Mouse (Mus musculus) lung, embryonic 14.5 days (tissue): ENCODE data around the gene Ano6. TPM values are rescaled to one million over a fixed set of nuclear protein-coding genes. Genes with fewer than 3 reads are reported as not detected.

Experiments
- ATAC-seq: fragments of 200-750 bp; cut with Nextera tagmentation; 2 replicates; pipeline ENCODE4 v1.8.0; 2017; ENCODE audit warnings: mild to moderate bottlenecking, moderate TSS enrichment, moderate library complexity; ENCODE audit not compliant: insufficient read depth
- DNase-seq: peaks from one replicate; pipeline ENCODE4 v3.0.0-alpha.2; 2015
- H3K27ac ChIP-seq: fragments of 300-500 bp; sonication (generic); 2 replicates; pipeline ENCODE4 v1.5.1; 2014; ENCODE audit warnings: low read depth, mild to moderate bottlenecking, moderate library complexity
- H3K27me3 ChIP-seq: fragments of 300-500 bp; sonication (generic); 2 replicates; pipeline ENCODE4 v1.6.1; 2014; ENCODE audit warnings: low read length, control low read depth; ENCODE audit not compliant: insufficient read depth
- H3K36me3 ChIP-seq: fragments of 300-500 bp; sonication (generic); 2 replicates; pipeline ENCODE4 v1.6.1; 2014; ENCODE audit warnings: control low read depth; ENCODE audit not compliant: insufficient read depth
- H3K4me1 ChIP-seq: fragments of 300-500 bp; sonication (generic); 2 replicates; pipeline ENCODE4 v1.6.1; 2014; ENCODE audit warnings: antibody characterized with exemption, control low read depth; ENCODE audit not compliant: insufficient read depth
- H3K4me2 ChIP-seq: fragments of 300-500 bp; sonication (generic); 2 replicates; pipeline ENCODE4 v1.6.1; 2014; ENCODE audit warnings: mild to moderate bottlenecking
- H3K4me3 ChIP-seq: fragments of 300-500 bp; sonication (generic); 2 replicates; pipeline ENCODE4 v1.5.1; 2014; ENCODE audit warnings: low read depth, low read length
- H3K9ac ChIP-seq: fragments of 300-500 bp; sonication (generic); 2 replicates; pipeline ENCODE4 v1.6.1; 2014
- H3K9me3 ChIP-seq: fragments of 300-500 bp; sonication (generic); 2 replicates; pipeline ENCODE4 v1.6.1; 2016; ENCODE audit warnings: low read depth, low read length, control low read depth
- CTCF ChIP-seq: IDR thresholded peaks from 2 replicates; pipeline ENCODE4 v1.5.1; 2016; ENCODE audit warnings: antibody characterized with exemption, low read depth
- WGBS: fragments of 180-500 bp; shearing (Covaris S2); extraction: QIAGEN DNeasy Blood & Tissue Kit; methylation state at CpG from one replicate; pipeline ENCODE4 v1.1.7; 2014; 5-methylcytosine and 5-hydroxymethylcytosine counted together
- polyA plus RNA-seq: library from polyadenylated mRNA; unstranded; fragments of >200 nt; fragmentation: Nextera tagmentation; extraction: Ambion mirVana; gene quantifications from 2 replicates; pipeline ENCODE4 v1.2.1, GENCODE M21; 2014

Ano6 gene
- polyA plus RNA-seq, 1 experiment from 2014 or later = 54.7 TPM

- Histone ChIP-seq H3K27me3 (no peaks in the 10 kb centered on the region), H3K9ac (no peak overlapping the region), H3K4me3 (no peak overlapping the region), H3K4me2 (peak overlapping the region; percentile 8; the same call in 1 of the 2 replicates), H3K9me3 (no peaks in the 10 kb centered on the region), H3K27ac (peak overlapping the region; percentile 65; the same call in 1 of the 2 replicates), H3K4me1 (peaks cover 23% of the 10 kb centered on the region), H3K36me3 (no peaks in the 10 kb centered on the region)
- ATAC-seq (peak; percentile 50; the same call in 1 of the 2 replicates), DNase-seq (peak; percentile 49)
- WGBS = 30% methylated on average over 13 of the region's 13 CpGs
- TF ChIP-seq CTCF = no peak
Measured at GRCm38 (mm10) chr15:95836646-95837434, 46.2 kb downstream of the Ano6 start.

- WGBS = 54% methylated on average over 1 of the region's 1 CpGs
- H3K4me2 ChIP-seq = no peak overlapping the region
- no peak overlapping the region for H3K9ac ChIP-seq
- no peak overlapping the region for H3K4me3 ChIP-seq
- ATAC-seq (no peak), DNase-seq (no peak)
- H3K27ac ChIP-seq = peak overlapping the region; percentile 65
- H3K4me1 ChIP-seq = peaks cover 23% of the 10 kb centered on the region
- no peaks in the 10 kb centered on the region for H3K9me3 ChIP-seq
- TF ChIP-seq CTCF = no peak
- no peaks in the 10 kb centered on the region for H3K36me3 ChIP-seq
- H3K27me3 ChIP-seq = no peaks in the 10 kb centered on the region
Measured at GRCm38 (mm10) chr15:95837570-95837969, 46.9 kb downstream of the Ano6 start.

- Histone ChIP-seq H3K4me2 (no peak overlapping the region), H3K9me3 (no peaks in the 10 kb centered on the region), H3K4me3 (no peak overlapping the region), H3K27ac (peak overlapping the region; percentile 65), H3K36me3 (no peaks in the 10 kb centered on the region), H3K27me3 (no peaks in the 10 kb centered on the region), H3K4me1 (peaks cover 23% of the 10 kb centered on the region), H3K9ac (no peak overlapping the region)
- TF ChIP-seq CTCF = no peak
- WGBS = 52% methylated on average over 11 of the region's 11 CpGs
- 0 out of 2 replicates have a peak, but pooled peaks have one; percentile 14 for ATAC-seq
- no peak for DNase-seq
Measured at GRCm38 (mm10) chr15:95838171-95839020, 47.8 kb downstream of the Ano6 start.

- Histone ChIP-seq H3K27ac (no peak overlapping the region), H3K4me2 (no peak overlapping the region), H3K27me3 (no peaks in the 10 kb centered on the region), H3K4me3 (no peak overlapping the region), H3K9ac (no peak overlapping the region), H3K36me3 (no peaks in the 10 kb centered on the region), H3K4me1 (peaks cover 23% of the 10 kb centered on the region), H3K9me3 (no peaks in the 10 kb centered on the region)
- DNase-seq (no peak), ATAC-seq (no peak)
- no peak for TF ChIP-seq CTCF
- WGBS = 62% methylated on average over 3 of the region's 3 CpGs
Measured at GRCm38 (mm10) chr15:95839789-95840188, 49.1 kb downstream of the Ano6 start.

- Histone ChIP-seq H3K4me3 (no peak overlapping the region), H3K4me2 (no peak overlapping the region), H3K4me1 (0 out of 2 replicates have a peak, but pooled peaks cover 3% of the 10 kb centered on the region), H3K27me3 (no peaks in the 10 kb centered on the region), H3K9me3 (no peaks in the 10 kb centered on the region), H3K27ac (no peak overlapping the region), H3K9ac (no peak overlapping the region), H3K36me3 (no peaks in the 10 kb centered on the region)
- peak; percentile 41 for DNase-seq
- ATAC-seq = 0 out of 2 replicates have a peak, but pooled peaks have one; percentile 32
- 43% methylated on average over 18 of the region's 18 CpGs for WGBS
- no peak for TF ChIP-seq CTCF
Measured at GRCm38 (mm10) chr15:95843183-95843949, 52.7 kb downstream of the Ano6 start.

GRCm38 (mm10) chr15:95844412-95844811 lies 53.8 kb downstream of the Ano6 start:
- no peaks in the 10 kb centered on the region for H3K4me1 ChIP-seq
- no peak for TF ChIP-seq CTCF
- no peak overlapping the region for H3K9ac ChIP-seq
- DNase-seq (peak; percentile 41), ATAC-seq (peak; percentile 38; the same call in 1 of the 2 replicates)
- WGBS = 31% methylated on average over 2 of the region's 2 CpGs
- no peaks in the 10 kb centered on the region for H3K27me3 ChIP-seq
- no peak overlapping the region for H3K27ac ChIP-seq
- H3K9me3 ChIP-seq = no peaks in the 10 kb centered on the region
- no peaks in the 10 kb centered on the region for H3K36me3 ChIP-seq
- no peak overlapping the region for H3K4me2 ChIP-seq
- no peak overlapping the region for H3K4me3 ChIP-seq
